Mouse (Mus musculus): ENCODE measurements around the gene 1810055G02Rik. TPM values are rescaled to one million over a fixed set of nuclear protein-coding genes. Genes with fewer than 3 reads are reported as not detected.

1810055G02Rik gene
- 39.9 and 41.9 TPM in 2 replicates for polyA plus RNA-seq (2015; fragmentation: Nextera tagmentation; extraction: Ambion mirVana)

DNA sequence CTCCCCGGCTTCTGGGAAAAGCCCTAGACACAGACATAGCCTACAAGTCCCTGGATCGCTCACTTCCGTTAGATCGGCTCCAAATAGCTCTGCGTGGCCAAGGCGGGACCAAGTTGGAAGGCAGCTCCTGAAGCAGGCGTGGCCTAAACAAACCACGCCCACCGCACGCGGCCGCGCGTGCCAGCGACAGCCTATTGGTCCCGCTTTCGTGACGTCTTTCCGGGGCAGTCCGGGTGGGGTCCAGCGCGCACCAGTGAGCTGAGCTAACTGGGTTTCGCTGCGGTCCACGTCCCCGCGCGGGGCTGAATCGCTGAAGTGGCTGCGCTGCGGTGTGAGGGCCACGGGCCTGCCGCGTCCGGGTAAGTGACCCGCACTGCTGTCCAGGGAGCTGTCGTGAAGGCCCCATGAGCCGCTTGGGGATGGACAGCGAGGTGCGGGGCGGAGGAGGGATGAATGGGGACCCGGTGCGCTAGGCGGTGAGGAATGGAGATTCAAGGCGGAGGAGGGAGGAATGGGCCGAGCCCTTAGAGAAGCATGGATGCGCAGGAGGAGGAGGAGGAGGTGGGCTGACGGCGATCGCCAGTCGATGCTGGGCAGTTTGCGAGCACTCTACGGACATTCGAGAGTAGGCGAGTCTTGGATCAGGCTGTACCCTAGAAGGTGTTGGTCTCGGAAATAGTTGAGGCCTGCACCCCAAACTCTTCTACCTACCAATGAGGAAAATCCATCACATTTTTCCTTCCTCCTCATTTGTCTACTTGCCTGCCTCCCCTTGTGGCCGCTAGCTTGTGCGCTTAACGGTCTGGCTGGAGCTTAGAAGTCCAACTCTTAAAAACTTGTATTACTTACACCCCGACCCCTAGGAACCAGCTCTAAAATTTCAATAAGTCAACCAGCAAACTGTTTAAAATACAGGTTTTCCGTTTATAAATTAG, at the start of gene 1810055G02Rik:
Gene 1810055G02Rik (plus strand): TSS at position 216 of the 935 bp plus-strand sequence.
- H3K9ac ChIP-seq = peak within 1 kb of the TSS; percentile 82
- peak within 1 kb of the TSS; percentile 92 for H3K27ac ChIP-seq
- H3K4me3 ChIP-seq (replicated peaks) = peak within 1 kb of the TSS; percentile 76
- H3K27me3 ChIP-seq (replicated peaks) = no peaks in the 10 kb centered on the region
- H3K4me2 ChIP-seq (replicated peaks) = peak within 1 kb of the TSS; percentile 80
- peak; percentile 98 for ATAC-seq
- under 1% methylated on average over 61 of the region's 61 CpGs for WGBS
- H3K9me3 ChIP-seq = no peaks in the 10 kb centered on the region
- peaks cover 13% of the 10 kb centered on the region for H3K4me1 ChIP-seq (replicated peaks)
- no peaks in the 10 kb centered on the region for H3K36me3 ChIP-seq

DNA sequence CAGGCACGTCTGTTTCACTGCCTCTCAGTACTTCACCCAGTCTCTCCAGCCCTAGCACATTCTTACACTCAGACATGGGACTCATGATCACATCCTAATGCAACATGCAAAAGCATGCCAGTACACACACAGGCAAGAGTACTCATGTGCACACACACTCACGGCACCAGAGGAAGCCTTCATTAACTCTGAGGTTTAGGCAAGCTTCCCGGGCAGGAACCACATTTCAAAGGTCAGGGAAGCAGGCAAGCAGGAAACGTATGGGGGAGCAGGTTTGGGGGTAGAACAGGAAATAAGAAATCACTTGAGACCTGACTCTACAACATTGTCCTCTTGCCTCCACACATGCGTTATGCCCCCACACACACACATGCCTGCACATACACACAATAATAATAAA, 42.6 kb upstream of the 1810055G02Rik start:
- peak overlapping the region; percentile 20; the same call in 1 of the 2 replicates for H3K27ac ChIP-seq

DNA sequence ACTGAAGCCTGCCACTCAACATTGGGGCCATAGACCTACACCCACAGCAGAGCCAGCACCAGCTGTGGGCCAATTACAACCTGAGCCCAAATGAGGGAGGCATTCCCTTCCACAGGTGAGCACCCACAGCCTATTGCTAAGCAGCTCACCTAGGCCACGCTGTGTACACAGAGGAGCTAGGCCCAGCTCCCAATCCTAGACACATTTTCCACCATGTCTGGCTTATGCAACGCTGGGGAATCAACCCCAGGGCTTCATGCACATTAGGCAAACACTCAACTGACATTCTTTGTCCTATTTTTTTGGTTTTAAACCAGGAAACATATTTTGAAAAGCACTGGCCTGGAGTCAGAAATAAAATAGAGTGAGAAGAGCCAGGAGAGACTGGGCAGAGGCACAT, 41.5 kb upstream of the 1810055G02Rik start:
- no peak overlapping the region for H3K9ac ChIP-seq
- H3K4me3 ChIP-seq (replicated peaks) = no peak overlapping the region
- no peak overlapping the region for H3K4me2 ChIP-seq (replicated peaks)
- no peaks in the 10 kb centered on the region for H3K9me3 ChIP-seq
- no peaks in the 10 kb centered on the region for H3K36me3 ChIP-seq
- peak overlapping the region; percentile 20; the same call in 1 of the 2 replicates for H3K27ac ChIP-seq
- ATAC-seq = no peak
- WGBS = 81% methylated on average over 2 of the region's 2 CpGs
- no peaks in the 10 kb centered on the region for H3K27me3 ChIP-seq (replicated peaks)
- H3K4me1 ChIP-seq (replicated peaks) = peaks cover 43% of the 10 kb centered on the region

More for the DNA sequence above, 42.6 kb upstream of the 1810055G02Rik start:
- Histone ChIP-seq H3K9me3 (no peaks in the 10 kb centered on the region), H3K4me2 (replicated peaks) (no peak overlapping the region), H3K4me1 (replicated peaks) (peaks cover 43% of the 10 kb centered on the region), H3K4me3 (replicated peaks) (no peak overlapping the region), H3K9ac (no peak overlapping the region), H3K36me3 (no peaks in the 10 kb centered on the region), H3K27me3 (replicated peaks) (no peaks in the 10 kb centered on the region)
- no peak for ATAC-seq
- 31% methylated on average over 5 of the region's 5 CpGs for whole genome bisulfite sequencing

DNA sequence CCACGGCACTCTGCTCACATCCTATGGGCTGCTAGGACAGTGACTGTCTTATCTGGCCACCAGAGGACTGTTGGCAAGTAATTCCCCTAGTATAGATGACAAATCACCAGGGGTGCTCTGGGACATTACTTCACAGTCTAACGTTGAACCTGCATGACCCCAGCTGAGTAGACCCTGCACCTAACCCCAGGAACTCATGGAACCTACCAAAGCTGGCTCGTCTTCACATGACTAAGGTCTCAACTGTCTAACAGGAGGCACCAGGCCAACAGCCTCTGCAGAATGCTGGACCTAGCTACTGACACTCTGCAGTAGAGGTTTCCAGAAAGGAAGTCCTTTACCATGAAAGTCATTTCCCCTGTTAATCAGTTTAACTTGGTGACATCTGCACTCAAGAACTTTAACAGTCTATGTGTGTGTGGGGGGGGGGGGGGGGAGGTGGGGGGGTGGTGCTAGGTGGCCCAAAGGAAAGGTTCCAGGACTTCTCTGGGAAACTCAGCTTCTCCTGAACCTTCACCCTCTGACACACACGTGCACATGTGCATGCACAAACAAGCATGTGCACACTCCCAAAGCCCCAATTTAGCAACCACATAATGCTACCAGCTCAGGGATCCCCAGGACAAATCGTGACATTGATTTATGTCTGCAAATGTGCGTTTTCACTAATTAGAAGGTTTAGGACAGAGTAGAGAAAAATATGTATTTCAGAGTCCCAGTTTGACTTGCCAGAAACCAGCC, 40.8 kb upstream of the 1810055G02Rik start:
- Histone ChIP-seq H3K27me3 (replicated peaks) (no peaks in the 10 kb centered on the region), H3K27ac (no peak overlapping the region), H3K9ac (no peak overlapping the region), H3K4me3 (replicated peaks) (no peak overlapping the region), H3K36me3 (no peaks in the 10 kb centered on the region), H3K4me2 (replicated peaks) (no peak overlapping the region), H3K4me1 (replicated peaks) (peaks cover 43% of the 10 kb centered on the region), H3K9me3 (no peaks in the 10 kb centered on the region)
- WGBS = 71% methylated on average over 6 of the region's 6 CpGs
- no peak for ATAC-seq

DNA sequence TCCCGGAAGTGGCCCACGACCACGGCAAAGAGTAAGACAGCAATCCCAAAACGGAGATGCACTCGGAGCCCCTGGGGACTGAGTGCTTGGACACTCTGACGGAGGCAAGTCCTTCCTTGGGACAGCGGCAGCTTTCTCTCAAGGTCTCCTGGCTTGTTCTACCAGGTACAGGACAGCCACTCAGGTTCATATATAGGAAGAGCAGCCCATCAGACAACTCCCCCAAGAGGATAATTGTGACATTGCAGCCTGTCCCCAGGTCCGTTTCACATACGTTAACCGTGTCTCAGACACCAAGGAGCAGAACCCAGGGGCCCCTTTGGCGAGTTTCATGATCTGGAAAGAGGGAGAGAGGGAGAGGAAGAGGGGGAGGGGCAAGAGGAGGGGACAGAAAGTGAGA, 40.1 kb upstream of the 1810055G02Rik start:
- H3K27me3 ChIP-seq (replicated peaks) = no peaks in the 10 kb centered on the region
- H3K36me3 ChIP-seq = no peaks in the 10 kb centered on the region; the same call in 1 of the 2 replicates
- no peak overlapping the region for H3K9ac ChIP-seq
- no peak for ATAC-seq
- H3K27ac ChIP-seq = no peak overlapping the region
- no peak overlapping the region for H3K4me2 ChIP-seq (replicated peaks)
- H3K4me3 ChIP-seq (replicated peaks) = no peak overlapping the region
- peaks cover 43% of the 10 kb centered on the region for H3K4me1 ChIP-seq (replicated peaks)
- WGBS = 69% methylated on average over 11 of the region's 11 CpGs
- no peaks in the 10 kb centered on the region for H3K9me3 ChIP-seq

DNA sequence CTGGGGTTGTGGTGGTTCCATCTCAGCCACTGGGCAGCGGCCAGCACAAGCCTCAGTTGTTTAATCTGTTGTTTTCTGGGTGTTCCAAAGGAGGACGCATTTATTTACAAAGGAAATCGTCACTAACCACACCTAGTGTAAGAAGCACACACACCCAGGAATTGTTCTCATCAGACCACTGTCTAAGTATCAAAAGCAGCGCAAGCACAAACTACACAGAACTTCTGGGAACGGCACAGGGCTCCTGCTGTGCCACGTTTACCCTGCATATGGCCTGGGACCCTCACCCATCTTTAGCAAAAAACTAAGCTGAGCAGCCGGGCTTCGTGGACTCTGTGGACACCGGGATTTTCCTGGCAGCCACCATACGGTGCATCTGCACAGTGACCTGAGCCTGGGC, 39.5 kb upstream of the 1810055G02Rik start:
- no peak overlapping the region for H3K9ac ChIP-seq
- 79% methylated on average over 10 of the region's 10 CpGs for WGBS
- no peak overlapping the region for H3K4me3 ChIP-seq (replicated peaks)
- ATAC-seq = no peak; the same call in 1 of the 2 replicates
- H3K9me3 ChIP-seq = no peaks in the 10 kb centered on the region
- H3K27ac ChIP-seq = peak overlapping the region; percentile 42; the same call in 1 of the 2 replicates
- H3K4me1 ChIP-seq (replicated peaks) = peaks cover 43% of the 10 kb centered on the region
- no peaks in the 10 kb centered on the region for H3K27me3 ChIP-seq (replicated peaks)
- H3K4me2 ChIP-seq (replicated peaks) = no peak overlapping the region
- H3K36me3 ChIP-seq = peaks cover 3% of the 10 kb centered on the region; the same call in 1 of the 2 replicates

DNA sequence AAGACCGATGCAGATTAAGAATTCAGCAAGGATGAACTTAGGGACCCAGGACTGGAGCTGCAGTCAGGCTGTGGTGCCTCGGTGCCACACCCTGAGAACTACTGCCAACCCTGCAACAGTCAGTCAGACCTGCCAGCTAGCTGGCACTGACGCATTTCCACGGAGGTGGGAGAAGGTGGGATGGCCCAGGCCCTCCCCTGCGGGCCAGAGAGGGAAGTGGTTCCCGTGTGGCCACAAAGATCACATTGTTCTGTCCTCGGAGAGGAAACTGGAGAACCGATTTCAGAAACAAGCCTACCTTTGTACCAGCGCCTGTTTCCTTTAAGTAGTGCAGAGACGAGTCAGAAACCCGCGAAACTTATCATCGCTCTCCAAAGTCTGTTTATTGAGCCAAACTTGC, 39.0 kb upstream of the 1810055G02Rik start:
- Histone ChIP-seq H3K4me2 (replicated peaks) (peak overlapping the region; percentile 22; the same call in 1 of the 2 replicates), H3K4me3 (replicated peaks) (no peak overlapping the region), H3K36me3 (peaks cover 3% of the 10 kb centered on the region; the same call in 1 of the 2 replicates), H3K9me3 (no peaks in the 10 kb centered on the region), H3K4me1 (replicated peaks) (peaks cover 45% of the 10 kb centered on the region), H3K9ac (no peak overlapping the region), H3K27ac (peak overlapping the region; percentile 42; the same call in 1 of the 2 replicates), H3K27me3 (replicated peaks) (no peaks in the 10 kb centered on the region)
- peak; percentile 50 for ATAC-seq
- WGBS = 39% methylated on average over 13 of the region's 13 CpGs

DNA sequence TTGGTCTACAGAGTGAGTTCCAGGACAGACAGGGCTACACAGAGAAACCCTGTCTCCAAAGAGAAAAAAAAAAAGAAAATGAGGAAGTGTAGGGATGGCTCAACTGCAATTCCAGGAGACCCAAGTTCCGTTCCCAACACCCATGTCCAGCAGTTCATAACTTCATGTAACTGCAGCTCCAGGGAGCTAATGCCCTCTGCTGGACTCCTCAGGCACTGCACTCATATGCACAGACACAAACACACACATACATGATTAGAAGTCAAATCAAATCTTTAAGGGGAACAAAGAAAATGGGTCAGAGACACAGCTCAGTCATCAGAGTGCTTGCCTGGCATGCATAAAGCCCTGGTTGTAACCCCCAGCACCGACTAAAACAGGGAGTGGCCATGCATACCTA, 34.9 kb upstream of the 1810055G02Rik start:
- H3K27me3 ChIP-seq (replicated peaks) = no peaks in the 10 kb centered on the region
- peaks cover 24% of the 10 kb centered on the region for H3K4me1 ChIP-seq (replicated peaks)
- H3K9ac ChIP-seq = no peak overlapping the region
- H3K27ac ChIP-seq = no peak overlapping the region
- ATAC-seq = no peak
- peaks cover 3% of the 10 kb centered on the region; the same call in 1 of the 2 replicates for H3K36me3 ChIP-seq
- WGBS = 95% methylated on average over 2 of the region's 2 CpGs
- no peak overlapping the region for H3K4me3 ChIP-seq (replicated peaks)
- H3K9me3 ChIP-seq = no peaks in the 10 kb centered on the region
- H3K4me2 ChIP-seq (replicated peaks) = no peak overlapping the region

DNA sequence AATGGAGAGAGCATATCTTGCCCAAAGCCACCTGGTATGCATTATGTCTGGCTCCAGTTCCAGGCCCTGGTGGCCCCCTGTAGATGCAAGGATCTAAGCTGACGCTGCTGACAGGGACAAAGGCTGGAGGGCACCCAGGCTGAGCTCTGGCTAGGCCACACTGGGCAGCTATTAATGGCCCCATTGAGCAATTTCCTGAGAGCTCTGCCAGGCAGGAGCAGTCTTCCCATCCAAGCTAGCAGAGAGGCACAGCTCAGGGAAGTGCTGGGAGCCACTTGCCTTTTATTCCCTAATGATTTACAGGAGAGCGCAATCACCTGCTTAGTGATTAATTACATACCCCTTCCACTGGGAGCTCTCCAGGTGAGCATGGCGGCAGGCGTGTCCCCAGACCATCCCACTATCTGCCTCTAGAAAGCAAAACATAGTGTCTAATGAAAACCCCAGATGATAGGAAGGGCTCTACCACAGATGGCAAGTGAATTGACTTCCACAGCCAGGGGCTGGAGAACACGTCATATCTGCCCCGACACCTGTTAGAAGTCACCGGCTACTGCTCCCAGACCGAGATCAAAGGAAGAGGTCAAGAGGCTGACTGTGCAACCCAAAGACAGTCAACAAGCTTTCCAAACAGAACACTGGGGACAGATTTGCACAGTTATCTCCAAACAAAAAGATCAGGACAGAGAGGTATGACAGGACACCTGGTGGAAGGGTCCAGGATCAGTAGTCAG, 33.8 kb upstream of the 1810055G02Rik start:
- peak overlapping the region; percentile 69 for H3K27ac ChIP-seq
- H3K27me3 ChIP-seq (replicated peaks) = no peaks in the 10 kb centered on the region
- 66% methylated on average over 8 of the region's 8 CpGs for WGBS
- H3K36me3 ChIP-seq = peaks cover 3% of the 10 kb centered on the region; the same call in 1 of the 2 replicates
- no peak overlapping the region for H3K9ac ChIP-seq
- H3K9me3 ChIP-seq = no peaks in the 10 kb centered on the region
- no peak overlapping the region for H3K4me2 ChIP-seq (replicated peaks)
- H3K4me1 ChIP-seq (replicated peaks) = peaks cover 14% of the 10 kb centered on the region
- no peak overlapping the region for H3K4me3 ChIP-seq (replicated peaks)
- ATAC-seq = peak; percentile 74

DNA sequence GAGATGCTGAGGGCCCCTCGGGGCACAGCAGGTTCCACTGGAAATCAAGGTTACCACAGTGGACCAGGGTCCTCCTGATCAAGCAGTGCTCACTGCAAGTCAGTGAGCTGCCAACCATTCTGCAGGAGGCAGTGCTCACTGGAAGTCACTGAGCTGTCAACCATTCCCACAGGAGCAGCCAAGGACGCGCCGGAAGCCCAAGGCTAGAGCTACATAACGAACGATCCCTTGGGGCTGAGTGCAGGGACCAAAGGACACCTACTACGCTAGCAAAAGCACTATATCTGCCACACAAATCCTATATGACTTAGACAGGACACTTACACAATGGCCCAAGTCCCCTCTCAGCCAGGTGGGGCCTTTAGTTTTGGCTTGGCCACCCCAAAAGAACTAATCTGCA, 27.4 kb upstream of the 1810055G02Rik start:
- 0 out of 2 replicates have a peak overlapping the region, but pooled peaks have one; percentile 17 for H3K9ac ChIP-seq
- no peak for ATAC-seq

DNA sequence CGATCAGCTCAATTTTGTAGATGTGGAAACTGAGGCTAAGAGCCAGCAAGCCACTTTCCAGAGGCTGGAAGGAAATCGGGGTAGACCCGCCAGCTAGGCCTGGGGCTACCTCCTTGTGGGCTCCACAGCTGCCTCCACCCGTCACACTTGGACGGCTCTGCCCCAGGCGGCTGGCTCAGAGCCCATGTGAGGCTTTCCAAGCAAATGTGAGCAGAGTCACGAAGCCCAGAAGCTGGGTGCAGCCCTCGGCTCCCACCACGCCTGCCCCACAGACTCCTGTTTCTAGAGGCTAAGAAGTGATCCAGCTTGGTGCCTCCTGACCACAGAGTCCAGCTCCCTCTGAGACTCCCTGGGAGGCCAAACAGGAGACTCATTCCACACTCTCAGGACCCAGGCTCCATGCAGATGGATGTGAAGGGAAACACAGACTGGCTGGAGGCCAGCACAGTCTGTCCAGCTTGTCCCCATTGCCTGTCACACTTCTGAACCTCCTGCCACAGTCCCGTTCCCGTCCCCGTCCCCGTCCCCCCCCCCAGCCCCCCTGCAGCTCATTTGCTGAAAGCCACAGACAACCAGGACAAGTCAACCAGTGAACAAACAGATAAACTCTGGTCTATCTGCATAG, 26.7 kb upstream of the 1810055G02Rik start:
- ATAC-seq = peak; percentile 23
- H3K9ac ChIP-seq = peak overlapping the region; percentile 17; the same call in 1 of the 2 replicates
- H3K9me3 ChIP-seq = no peaks in the 10 kb centered on the region
- WGBS = 31% methylated on average over 13 of the region's 13 CpGs
- H3K4me1 ChIP-seq (replicated peaks) = peaks cover 42% of the 10 kb centered on the region
- peak overlapping the region; percentile 83 for H3K27ac ChIP-seq
- no peaks in the 10 kb centered on the region for H3K27me3 ChIP-seq (replicated peaks)
- no peaks in the 10 kb centered on the region for H3K36me3 ChIP-seq
- no peak overlapping the region for H3K4me3 ChIP-seq (replicated peaks)
- H3K4me2 ChIP-seq (replicated peaks) = peak overlapping the region; percentile 34; the same call in 1 of the 2 replicates

More for the DNA sequence above, 27.4 kb upstream of the 1810055G02Rik start:
- 77% methylated on average over 7 of the region's 7 CpGs for WGBS
- Histone ChIP-seq H3K4me3 (replicated peaks) (no peak overlapping the region), H3K27ac (peak overlapping the region; percentile 83), H3K4me1 (replicated peaks) (peaks cover 42% of the 10 kb centered on the region), H3K27me3 (replicated peaks) (no peaks in the 10 kb centered on the region), H3K36me3 (no peaks in the 10 kb centered on the region), H3K9me3 (no peaks in the 10 kb centered on the region), H3K4me2 (replicated peaks) (0 out of 2 replicates have a peak overlapping the region, but pooled peaks have one; percentile 34)
